ENCODE assay signal across 7 mouse cellular contexts in the genomic region with DNA sequence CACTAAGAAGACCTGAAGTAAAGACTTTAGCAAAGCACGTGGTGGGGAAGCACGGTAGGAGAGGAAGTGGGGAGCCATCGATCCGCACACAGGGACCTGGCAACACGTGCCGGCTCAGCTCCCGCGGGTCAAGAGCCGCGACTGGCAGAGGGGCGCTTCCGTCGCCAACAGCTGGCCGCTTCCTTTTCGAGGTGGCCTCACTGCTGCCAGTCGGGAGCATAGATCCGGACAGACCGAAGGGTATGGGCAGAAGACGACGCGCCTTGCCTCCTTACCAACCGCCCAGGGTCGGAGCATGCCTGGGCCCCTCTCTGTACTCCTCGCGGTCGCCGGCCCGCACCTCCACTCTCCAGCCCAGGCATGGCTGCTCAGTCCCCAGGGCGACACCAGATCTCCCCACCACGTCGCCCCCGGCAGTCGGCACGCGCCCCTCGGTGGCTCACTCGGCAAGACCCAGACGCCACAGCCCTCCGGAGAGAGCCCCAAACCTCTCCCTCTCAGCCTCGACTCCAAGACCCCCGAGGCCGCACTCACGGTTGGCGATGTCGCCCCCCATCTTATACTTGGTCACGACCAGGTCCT. TPM values are rescaled to one million over a fixed set of nuclear protein-coding genes. Genes with fewer than 3 reads are reported as not detected.
DNase-seq lines count a peak whose midpoint lies in the region; ATAC-seq and TF ChIP-seq lines count a peak whose summit lies in the region.

No protein-coding gene starts in this region.

- under 1% methylated on average over 43 of the region's 46 CpGs for WGBS in heart, postnatal 0 days
- 0% methylated on average over 46 of the region's 46 CpGs for WGBS in midbrain, embryonic 16.5 days

- peak overlapping the region; percentile 92 for H3K4me2 ChIP-seq in heart, postnatal 0 days (ENCODE audit: low read depth, low read length)
- peak overlapping the region; percentile 91 for H3K4me2 ChIP-seq in midbrain, embryonic 16.5 days (ENCODE audit: low read length)

- no peak for TF ChIP-seq EP300 in heart, postnatal 0 days (IDR thresholded peaks at IDR 0.05; ENCODE audit: low read depth)

- no peak; the same call in 1 of the 2 replicates for TF ChIP-seq CTCF in heart, postnatal 0 days (IDR thresholded peaks at IDR 0.05; ENCODE audit: low read depth)

- H3K9ac ChIP-seq in heart, postnatal 0 days (replicated peaks; ENCODE audit: low read depth, low read length): peak overlapping the region; percentile 91
- H3K9ac ChIP-seq in midbrain, embryonic 16.5 days (ENCODE audit: low read depth, low read length): peak overlapping the region; percentile 95

- H3K27ac ChIP-seq in heart, postnatal 0 days (ENCODE audit: low read depth): peak overlapping the region; percentile 89
- H3K27ac ChIP-seq in midbrain, embryonic 16.5 days (ENCODE audit: low read length): peak overlapping the region; percentile 88

- H3K4me1 ChIP-seq in heart, postnatal 0 days (ENCODE audit: control insufficient read depth, insufficient read depth): peaks cover 8% of the 10 kb centered on the region; the same call in 1 of the 2 replicates
- peaks cover 12% of the 10 kb centered on the region for H3K4me1 ChIP-seq in midbrain, embryonic 16.5 days (ENCODE audit: control insufficient read depth, insufficient read depth, low read length)

- DNase-seq in 3134 (ENCODE audit: extremely low read depth, insufficient read length, low spot score) (peak; percentile 68), 416B (ENCODE audit: low read depth) (peak; percentile 74), liver (peak; percentile 57)
- DNase-seq in embryo, embryonic 11 days: peak; percentile 61
- no peak for DNase-seq in heart, postnatal 0 days (ENCODE audit: low spot score)
- DNase-seq in urinary bladder, postnatal 4 days (ENCODE audit: low spot score in 2 of 2): no peak

- H3K4me3 ChIP-seq in heart, postnatal 0 days (ENCODE audit: low read depth, low read length): peak overlapping the region; percentile 94
- H3K4me3 ChIP-seq in midbrain, embryonic 16.5 days (ENCODE audit: low read depth, low read length): peak overlapping the region; percentile 93

- no peaks in the 10 kb centered on the region for H3K27me3 ChIP-seq in heart, postnatal 0 days (ENCODE audit: control insufficient read depth, insufficient read depth, low read length)
- no peaks in the 10 kb centered on the region for H3K27me3 ChIP-seq in midbrain, embryonic 16.5 days (ENCODE audit: control insufficient read depth, insufficient read depth, low read depth, low read length)

- peak; percentile 12 for ATAC-seq in heart, postnatal 0 days (ENCODE audit: insufficient read depth, low read depth)
- ATAC-seq in midbrain, embryonic 16.5 days: peak; percentile 60

- H3K36me3 ChIP-seq in heart, postnatal 0 days (replicated peaks; ENCODE audit: control insufficient read depth, insufficient read depth, low read length): peaks cover 40% of the 10 kb centered on the region
- H3K36me3 ChIP-seq in midbrain, embryonic 16.5 days (ENCODE audit: control insufficient read depth, insufficient read depth, low read length): peaks cover 11% of the 10 kb centered on the region

- no peaks in the 10 kb centered on the region for H3K9me3 ChIP-seq in heart, postnatal 0 days (replicated peaks; ENCODE audit: control insufficient read depth, low read length)
- H3K9me3 ChIP-seq in midbrain, embryonic 16.5 days (replicated peaks; ENCODE audit: control insufficient read depth, low read length, poor library complexity, severe bottlenecking): no peaks in the 10 kb centered on the region

RNA-seq across cellular contexts. Expression of a gene that starts 0.5 kb away (rescaled TPM):
- 50.2 and 58.2 TPM in 2 replicates for total RNA-seq in heart, postnatal 0 days (2014; rRNA removed; ENCODE audit: low replicate concordance)
- 72.4 and 74.3 TPM in 2 replicates for polyA plus RNA-seq in heart, postnatal 0 days (2015; fragmentation: Nextera tagmentation; extraction: Ambion mirVana)
- 124 and 125 TPM in 2 replicates for polyA plus RNA-seq in midbrain, embryonic 16.5 days (2015; fragmentation: Nextera tagmentation; extraction: Ambion mirVana)

RNA-seq across cellular contexts. Expression of a gene that starts 16.2 kb away (rescaled TPM):
- 577 and 617 TPM in 2 replicates for total RNA-seq in heart, postnatal 0 days (2014; rRNA removed; ENCODE audit: low replicate concordance)
- polyA plus RNA-seq in heart, postnatal 0 days (2015; fragmentation: Nextera tagmentation; extraction: Ambion mirVana): 2,108 and 2,189 TPM in 2 replicates
- polyA plus RNA-seq in midbrain, embryonic 16.5 days (2015; fragmentation: Nextera tagmentation; extraction: Ambion mirVana): 1,924 and 2,018 TPM in 2 replicates

RNA-seq across cellular contexts. Expression of a gene that starts 17.7 kb away (rescaled TPM):
- total RNA-seq in heart, postnatal 0 days (2014; rRNA removed; ENCODE audit: low replicate concordance): 13.8 and 24.4 TPM in 2 replicates
- 6.1 and 8.1 TPM in 2 replicates for polyA plus RNA-seq in heart, postnatal 0 days (2015; fragmentation: Nextera tagmentation; extraction: Ambion mirVana)
- 17.8 and 19.7 TPM in 2 replicates for polyA plus RNA-seq in midbrain, embryonic 16.5 days (2015; fragmentation: Nextera tagmentation; extraction: Ambion mirVana)

RNA-seq across cellular contexts. Expression of a gene that starts 24.2 kb away (rescaled TPM):
- total RNA-seq in heart, postnatal 0 days (2014; rRNA removed; ENCODE audit: low replicate concordance): 6.9 and 10.6 TPM in 2 replicates
- 3.0 and 3.1 TPM in 2 replicates for polyA plus RNA-seq in heart, postnatal 0 days (2015; fragmentation: Nextera tagmentation; extraction: Ambion mirVana)
- 0.41 and 0.47 TPM in 2 replicates for polyA plus RNA-seq in midbrain, embryonic 16.5 days (2015; fragmentation: Nextera tagmentation; extraction: Ambion mirVana)

RNA-seq across cellular contexts. Expression of a gene that starts 39.6 kb away (rescaled TPM):
- 38.2 and 41.5 TPM in 2 replicates for total RNA-seq in heart, postnatal 0 days (2014; rRNA removed; ENCODE audit: low replicate concordance)
- 12.6 and 13.0 TPM in 2 replicates for polyA plus RNA-seq in heart, postnatal 0 days (2015; fragmentation: Nextera tagmentation; extraction: Ambion mirVana)
- polyA plus RNA-seq in midbrain, embryonic 16.5 days (2015; fragmentation: Nextera tagmentation; extraction: Ambion mirVana): 8.8 and 8.9 TPM in 2 replicates

Comparison
In these comparisons a context has a peak if more than half of its experiments do, and no peak if none do; other contexts are left out.
1. DNase-seq: peak in 3134 (single experiment), 416B (single experiment), embryo, embryonic 11 days (single experiment) and liver (single experiment); none in heart, postnatal 0 days (single experiment) and urinary bladder, postnatal 4 days (0 of 2).